Mouse (Mus musculus) embryonic fibroblast, embryonic 13.5 days (primary cell): ENCODE data around the gene Cacna1i.

Experiments
- CTCF ChIP-seq: IDR thresholded peaks from 2 replicates; pipeline ENCODE4 v1.5.1; 2011; ENCODE audit warnings: mild to moderate bottlenecking, control low read depth, low read length, moderate library complexity, borderline replicate concordance; ENCODE audit not compliant: insufficient read depth
- POLR2A ChIP-seq: IDR thresholded peaks from 2 replicates; pipeline ENCODE4 v1.6.1; 2011; ENCODE audit warnings: low read depth, mild to moderate bottlenecking, control low read depth, low read length, moderate library complexity

- TF ChIP-seq POLR2A (no peak), CTCF (no peak)
Observed at GRCm38 (mm10) chr15:80387185-80387584, 100.1 kb downstream of the Cacna1i start.
